Mouse (Mus musculus) midbrain, embryonic 16.5 days (tissue): ENCODE results near the gene Slc26a3. TPM values are rescaled to one million over a fixed set of nuclear protein-coding genes. Genes with fewer than 3 reads are reported as not detected.

Experiments used
- ATAC-seq: fragments of 200-750 bp; cut with Nextera tagmentation; 2 replicates; pipeline ENCODE4 v1.8.0; 2017; ENCODE audit warnings: moderate TSS enrichment
- H3K27ac ChIP-seq: fragments of 300-500 bp; sonication (generic); 2 replicates; pipeline ENCODE4 v1.5.1; 2014; ENCODE audit warnings: mild to moderate bottlenecking, low read length, mixed read lengths
- H3K27me3 ChIP-seq: fragments of 300-500 bp; sonication (generic); 2 replicates; pipeline ENCODE4 v1.6.1; 2014; ENCODE audit warnings: low read depth, low read length, mixed read lengths; ENCODE audit not compliant: control insufficient read depth, insufficient read depth
- H3K36me3 ChIP-seq: fragments of 300-500 bp; sonication (generic); 2 replicates; pipeline ENCODE4 v1.6.1; 2014; ENCODE audit warnings: mild to moderate bottlenecking, low read length, moderate library complexity, mixed read lengths; ENCODE audit not compliant: control insufficient read depth, insufficient read depth
- H3K4me1 ChIP-seq: fragments of 300-500 bp; sonication (generic); 2 replicates; pipeline ENCODE4 v1.6.1; 2014; ENCODE audit warnings: mild to moderate bottlenecking, low read length, mixed read lengths; ENCODE audit not compliant: control insufficient read depth, insufficient read depth
- H3K4me2 ChIP-seq: fragments of 300-500 bp; sonication (generic); 2 replicates; pipeline ENCODE4 v1.6.1; 2014; ENCODE audit warnings: mild to moderate bottlenecking, low read length, mixed read lengths
- H3K4me3 ChIP-seq: fragments of 300-500 bp; sonication (generic); 2 replicates; pipeline ENCODE4 v1.5.1; 2014; ENCODE audit warnings: low read depth, mild to moderate bottlenecking, low read length, moderate library complexity, mixed read lengths
- H3K9ac ChIP-seq: fragments of 300-500 bp; sonication (generic); 2 replicates; pipeline ENCODE4 v1.6.1; 2014; ENCODE audit warnings: low read depth, low read length, mixed read lengths
- H3K9me3 ChIP-seq: fragments of 300-500 bp; sonication (generic); replicated peaks from 2 replicates; pipeline ENCODE4 v1.6.1; 2014; ENCODE audit warnings: mild to moderate bottlenecking, low read length, mixed read lengths; ENCODE audit not compliant: control insufficient read depth, poor library complexity, severe bottlenecking
- WGBS: fragments of 180-500 bp; shearing (Covaris S2); extraction: QIAGEN DNeasy Blood & Tissue Kit; methylation state at CpG from one replicate; pipeline ENCODE4 v1.1.7; 2014; 5-methylcytosine and 5-hydroxymethylcytosine counted together
- polyA plus RNA-seq: library from polyadenylated mRNA; unstranded; fragments of >200 nt; fragmentation: Nextera tagmentation; extraction: Ambion mirVana; gene quantifications from 2 replicates; pipeline ENCODE4 v1.2.1, GENCODE M21; 2015

Gene Slc26a3
- polyA plus RNA-seq, 1 experiment from 2014 or later: 0.09 TPM

DNA sequence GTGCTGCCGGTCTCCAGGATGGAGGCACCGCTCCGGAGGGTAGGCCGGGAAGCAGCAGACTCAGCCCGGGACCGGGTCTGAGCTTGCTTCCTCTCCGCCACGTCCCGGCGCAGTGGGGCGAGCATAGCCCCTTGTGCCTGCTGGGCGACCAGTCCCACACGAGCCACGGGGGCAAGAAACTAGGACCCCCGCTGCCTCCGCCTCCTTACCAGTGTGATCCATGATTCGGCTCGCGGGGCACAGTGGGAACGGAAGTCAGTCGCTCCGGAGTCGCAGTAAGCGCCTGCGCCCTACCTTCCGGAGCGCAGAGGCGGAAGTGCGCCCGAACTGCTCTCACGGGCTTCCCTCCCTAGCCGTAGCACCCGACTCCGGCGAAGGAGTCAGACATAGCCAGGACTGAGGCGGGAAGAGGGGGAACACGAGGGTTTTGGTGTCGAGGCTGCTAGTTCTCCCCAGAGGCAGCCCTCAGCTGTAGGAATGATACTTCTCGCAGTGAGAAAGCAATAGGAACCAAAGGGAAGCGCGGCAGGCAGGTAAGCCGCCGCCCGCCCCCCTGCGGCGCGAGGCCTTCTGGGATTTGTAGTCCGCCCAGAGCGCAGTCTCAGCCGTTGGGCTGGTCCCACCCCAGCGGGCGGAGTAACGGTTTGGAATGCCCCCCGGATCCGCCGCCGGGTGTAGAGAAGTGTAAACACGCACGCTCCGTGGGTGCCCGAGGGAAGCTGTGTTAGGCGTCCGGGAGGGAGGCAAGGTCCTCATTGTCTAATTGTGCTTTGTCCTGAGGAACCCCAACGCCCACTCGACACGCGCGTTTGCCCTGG is 108.9 kb downstream of the Slc26a3 start, which contains the start of gene Cbll1:
Cbll1 (minus strand) TSS at position 303 of the 818 bp plus-strand sequence.
- H3K4me3 ChIP-seq: peak within 1 kb of the TSS; percentile 81
- under 1% methylated on average over 64 of the region's 68 CpGs for WGBS
- peak; percentile 99 for ATAC-seq

DNA sequence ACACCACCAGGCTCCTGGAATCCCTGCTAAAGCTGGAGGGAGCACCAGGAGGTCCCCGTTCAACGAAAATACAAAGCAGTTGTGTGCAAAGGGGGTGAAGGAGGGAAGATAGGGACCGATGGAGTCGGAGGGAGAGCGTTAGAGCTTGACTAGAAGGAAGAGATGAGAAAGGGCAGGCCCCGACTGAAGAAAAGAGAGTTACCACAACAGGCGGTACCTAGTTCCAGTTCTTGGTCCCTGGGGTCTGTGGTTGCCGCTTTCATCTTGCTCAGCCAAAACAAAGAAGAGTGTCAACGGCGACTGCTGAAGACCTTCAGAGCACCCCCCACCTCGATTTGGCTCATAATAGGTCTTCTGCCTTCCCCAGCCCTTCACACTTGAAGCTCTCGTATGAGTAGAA is 109.5 kb downstream of the Slc26a3 start:
- H3K27me3 ChIP-seq: no peaks in the 10 kb centered on the region
- WGBS: 3% methylated on average over 12 of the region's 12 CpGs
- H3K27ac ChIP-seq: peak overlapping the region; percentile 97
- H3K4me1 ChIP-seq: peaks cover 14% of the 10 kb centered on the region
- no peaks in the 10 kb centered on the region for H3K36me3 ChIP-seq
- peak overlapping the region; percentile 81 for H3K4me3 ChIP-seq
- ATAC-seq: 0 out of 2 replicates have a peak, but pooled peaks have one; percentile 1
- H3K9me3 ChIP-seq: no peaks in the 10 kb centered on the region
- H3K4me2 ChIP-seq: peak overlapping the region; percentile 75
- H3K9ac ChIP-seq: peak overlapping the region; percentile 80

More for the DNA sequence above, 108.9 kb downstream of the Slc26a3 start, which contains the start of gene Cbll1:
- Histone ChIP-seq H3K27ac (peak within 1 kb of the TSS; percentile 97), H3K4me1 (peaks cover 14% of the 10 kb centered on the region), H3K27me3 (no peaks in the 10 kb centered on the region), H3K9me3 (no peaks in the 10 kb centered on the region), H3K9ac (peak within 1 kb of the TSS; percentile 80), H3K36me3 (no peaks in the 10 kb centered on the region), H3K4me2 (peak within 1 kb of the TSS; percentile 82)

DNA sequence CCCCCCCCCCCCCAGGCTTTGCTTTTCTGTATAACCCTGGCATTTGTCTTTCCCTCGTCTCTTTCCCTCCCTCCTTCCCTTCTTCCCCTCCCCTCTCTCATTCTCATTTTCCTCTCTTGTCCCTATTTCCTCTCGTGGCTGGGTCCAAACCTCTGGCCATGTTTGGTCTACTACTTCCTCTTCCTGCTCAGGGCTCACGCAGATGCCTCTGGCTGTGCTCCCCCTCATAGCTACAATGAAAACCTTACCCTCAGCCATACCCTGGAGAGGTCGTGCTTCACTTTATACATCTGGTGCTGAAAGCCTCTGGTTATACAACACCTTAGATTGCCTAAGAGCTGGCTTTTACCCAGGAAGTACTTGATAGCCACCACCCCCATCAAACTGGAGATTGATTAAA is 110.6 kb downstream of the Slc26a3 start:
- no peak overlapping the region for H3K27ac ChIP-seq
- peaks cover 14% of the 10 kb centered on the region for H3K4me1 ChIP-seq
- H3K4me2 ChIP-seq: no peak overlapping the region
- no peaks in the 10 kb centered on the region for H3K9me3 ChIP-seq
- H3K9ac ChIP-seq: no peak overlapping the region
- H3K27me3 ChIP-seq: no peaks in the 10 kb centered on the region
- H3K4me3 ChIP-seq: no peak overlapping the region
- WGBS: 73% methylated on average over 4 of the region's 4 CpGs
- H3K36me3 ChIP-seq: no peaks in the 10 kb centered on the region
- ATAC-seq: no peak

DNA sequence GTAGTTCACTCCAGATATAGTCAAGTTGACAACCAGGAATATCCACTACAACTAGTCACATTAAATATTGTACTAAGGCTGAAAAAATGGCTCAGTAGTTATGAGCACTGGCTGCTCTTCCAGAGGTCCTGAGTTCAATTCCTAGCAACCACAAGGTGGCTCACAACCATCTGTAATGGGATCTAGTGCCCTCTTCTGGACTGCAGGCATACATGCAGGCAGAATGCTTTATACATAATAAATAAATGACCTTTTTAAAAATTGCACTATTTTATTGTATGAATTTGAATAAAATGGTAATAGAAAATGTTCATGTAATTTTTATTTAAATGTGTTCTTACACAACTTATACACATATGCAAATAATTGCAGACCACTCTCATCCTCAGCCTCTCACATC is 112.5 kb downstream of the Slc26a3 start:
- Histone ChIP-seq H3K9me3 (no peaks in the 10 kb centered on the region), H3K36me3 (no peaks in the 10 kb centered on the region), H3K4me2 (no peak overlapping the region), H3K27me3 (no peaks in the 10 kb centered on the region), H3K9ac (no peak overlapping the region), H3K4me3 (no peak overlapping the region), H3K27ac (no peak overlapping the region), H3K4me1 (peaks cover 5% of the 10 kb centered on the region)
- ATAC-seq: no peak

DNA sequence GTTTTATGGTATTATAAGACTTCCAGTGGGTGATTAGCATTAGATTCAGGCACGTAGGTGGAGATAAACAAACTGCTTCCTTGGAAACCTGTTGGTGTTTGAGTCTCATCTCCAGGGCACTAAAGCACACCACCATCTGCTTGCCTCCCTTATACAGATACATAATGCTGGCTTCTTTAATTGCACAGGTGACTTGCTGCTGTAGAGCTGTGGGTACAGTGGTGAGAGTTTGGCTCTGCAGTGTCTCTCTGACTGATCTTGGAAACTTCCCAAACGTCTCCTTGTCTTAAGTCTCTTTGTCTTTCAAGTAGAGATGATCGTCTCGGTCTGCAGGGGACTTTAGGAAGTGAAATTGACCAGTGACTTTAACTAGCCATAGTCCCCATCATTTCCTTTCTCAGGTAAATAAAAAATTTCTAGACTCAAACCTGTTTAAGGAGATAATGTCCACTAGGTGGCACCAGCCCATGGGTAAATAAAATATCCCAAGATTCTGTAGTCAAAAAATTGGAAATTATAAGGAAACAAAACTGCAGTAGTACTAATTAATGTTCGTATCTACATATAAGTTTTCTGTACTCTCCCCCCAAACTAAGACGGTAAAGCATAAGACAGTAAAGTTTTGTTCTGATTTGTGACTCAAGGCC is 117.2 kb downstream of the Slc26a3 start:
- H3K27me3 ChIP-seq: no peaks in the 10 kb centered on the region
- no peak overlapping the region for H3K9ac ChIP-seq
- H3K36me3 ChIP-seq: no peaks in the 10 kb centered on the region
- 43% methylated on average over 6 of the region's 6 CpGs for WGBS
- H3K4me1 ChIP-seq: no peaks in the 10 kb centered on the region
- H3K4me3 ChIP-seq: no peak overlapping the region
- no peak overlapping the region for H3K27ac ChIP-seq
- H3K9me3 ChIP-seq: no peaks in the 10 kb centered on the region
- ATAC-seq: no peak
- H3K4me2 ChIP-seq: no peak overlapping the region

DNA sequence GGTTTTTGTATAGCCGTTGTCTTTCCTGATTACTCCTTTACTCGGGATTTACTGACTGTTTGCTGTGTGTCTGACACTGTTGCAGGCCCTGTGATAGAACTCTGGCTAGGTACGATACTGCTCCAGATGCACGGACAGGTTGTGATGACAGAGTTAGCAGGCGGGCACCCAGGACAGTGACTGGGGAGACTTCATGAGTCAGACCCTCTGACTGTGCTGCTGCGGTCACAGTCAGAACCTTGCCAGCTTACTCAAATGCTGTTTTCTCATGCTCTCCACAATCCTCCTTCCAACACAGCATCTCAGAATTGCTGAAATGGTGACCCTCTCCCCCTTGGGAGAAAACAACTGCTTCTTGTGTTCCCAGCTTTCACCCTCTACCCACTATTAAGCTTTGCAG is 117.8 kb downstream of the Slc26a3 start:
- WGBS: 84% methylated on average over 6 of the region's 6 CpGs
- H3K27me3 ChIP-seq: no peaks in the 10 kb centered on the region
- H3K9ac ChIP-seq: no peak overlapping the region
- H3K27ac ChIP-seq: no peak overlapping the region
- no peak overlapping the region for H3K4me3 ChIP-seq
- no peak overlapping the region for H3K4me2 ChIP-seq
- ATAC-seq: no peak
- no peaks in the 10 kb centered on the region for H3K4me1 ChIP-seq
- H3K9me3 ChIP-seq: no peaks in the 10 kb centered on the region
- no peaks in the 10 kb centered on the region for H3K36me3 ChIP-seq

DNA sequence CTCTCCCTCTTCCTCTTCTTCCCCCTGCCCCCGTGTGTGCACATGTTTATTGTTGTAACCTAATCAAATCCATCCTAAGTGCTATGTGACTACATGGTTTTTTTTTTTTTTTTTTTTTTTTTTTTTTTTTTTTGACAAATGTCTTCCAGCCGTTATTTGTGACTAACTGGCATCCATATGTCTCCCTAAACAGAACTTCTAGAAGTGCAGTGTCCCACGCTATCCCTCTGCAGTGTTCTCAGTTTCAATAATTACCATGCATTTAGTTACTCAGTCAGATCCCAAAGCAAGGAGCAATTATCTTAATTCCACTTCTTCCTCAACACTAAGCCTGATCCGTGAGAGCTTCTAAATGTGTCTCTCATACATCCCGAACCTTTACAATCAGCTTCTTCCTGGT is 120.5 kb downstream of the Slc26a3 start:
- ATAC-seq: no peak
- 71% methylated on average over 4 of the region's 5 CpGs for whole genome bisulfite sequencing
- Histone ChIP-seq H3K4me2 (no peak overlapping the region), H3K9me3 (no peaks in the 10 kb centered on the region), H3K36me3 (no peaks in the 10 kb centered on the region), H3K27ac (no peak overlapping the region), H3K4me3 (no peak overlapping the region), H3K4me1 (no peaks in the 10 kb centered on the region), H3K9ac (no peak overlapping the region), H3K27me3 (no peaks in the 10 kb centered on the region)

DNA sequence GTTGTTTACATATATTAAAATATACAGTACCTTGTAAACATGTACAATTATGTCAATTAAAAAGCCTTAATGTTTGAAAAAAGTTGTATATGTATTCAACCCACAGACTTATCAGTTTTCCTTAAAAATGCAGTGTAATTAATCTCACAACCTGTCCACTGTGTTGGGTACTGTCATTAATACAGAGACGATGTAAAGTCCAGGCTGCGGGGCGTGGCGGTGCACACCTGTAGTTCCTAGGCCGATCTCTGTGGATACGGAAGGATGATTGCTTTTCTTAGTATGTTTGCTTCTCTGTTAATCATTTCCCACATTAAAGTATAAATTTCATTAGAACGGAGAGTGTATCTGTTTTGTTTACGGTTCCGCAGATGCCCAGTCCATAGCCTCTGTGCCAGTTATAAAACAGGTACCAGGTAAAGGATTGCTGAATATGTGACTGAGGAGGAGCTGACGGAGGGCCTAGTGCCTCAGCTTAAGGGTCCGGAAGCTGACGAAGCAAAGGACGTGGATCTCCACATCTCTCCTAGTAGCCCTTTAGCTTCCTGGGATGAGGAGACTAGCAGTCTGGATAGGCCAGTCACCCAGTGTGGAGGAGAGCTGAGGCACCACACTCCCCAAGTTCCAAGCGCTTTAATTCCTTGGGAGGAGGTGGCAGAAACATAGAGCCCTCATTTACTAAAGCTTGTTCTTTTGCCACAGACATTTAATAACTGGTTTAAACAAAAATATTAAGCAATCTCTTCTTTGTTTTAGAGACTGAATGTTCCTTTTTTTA is 122.2 kb downstream of the Slc26a3 start:
- no peak overlapping the region for H3K9ac ChIP-seq
- ATAC-seq: no peak
- WGBS: 91% methylated on average over 14 of the region's 14 CpGs

More for the DNA sequence above, 122.2 kb downstream of the Slc26a3 start:
- Histone ChIP-seq H3K27me3 (no peaks in the 10 kb centered on the region), H3K27ac (no peak overlapping the region), H3K4me2 (no peak overlapping the region), H3K4me1 (no peaks in the 10 kb centered on the region), H3K9me3 (no peaks in the 10 kb centered on the region), H3K36me3 (no peaks in the 10 kb centered on the region), H3K4me3 (no peak overlapping the region)
